Mouse (Mus musculus): ENCODE data around the gene Olfr101.

The Olfr101 gene

GRCm38 (mm10) chr17:37275626-37276248 lies 28.4 kb downstream of the Olfr101 start:
- TF ChIP-seq CTCF (conservative IDR thresholded peaks at IDR 0.05; ENCODE audit: low read length), result no peak
- TF ChIP-seq POU5F1 (IDR thresholded peaks at IDR 0.05; ENCODE audit: borderline replicate concordance, low read length), result no peak
- no peak for TF ChIP-seq NANOG (IDR thresholded peaks at IDR 0.05; ENCODE audit: borderline replicate concordance, low read length)
- peaks cover 5% of the 10 kb centered on the region; the same call in 1 of the 2 replicates for H3K4me1 ChIP-seq (replicated peaks; ENCODE audit: low read depth, low read length)
- H3K27me3 ChIP-seq (ENCODE audit: insufficient read depth, low read length), result peaks cover 13% of the 10 kb centered on the region
- no peak overlapping the region for H3K4me3 ChIP-seq (replicated peaks; ENCODE audit: low read length)
- no peaks in the 10 kb centered on the region for H3K9me3 ChIP-seq (ENCODE audit: low read length)
- no peaks in the 10 kb centered on the region for H3K36me3 ChIP-seq (ENCODE audit: insufficient read depth, low read length)

GRCm38 (mm10) chr17:37270702-37271092 lies 33.4 kb downstream of the Olfr101 start:
- peaks cover 11% of the 10 kb centered on the region; the same call in 1 of the 2 replicates for H3K4me1 ChIP-seq (replicated peaks; ENCODE audit: low read depth, low read length)
- peak overlapping the region; percentile 76 for H3K4me3 ChIP-seq (replicated peaks; ENCODE audit: low read length)
- TF ChIP-seq POU5F1 (IDR thresholded peaks at IDR 0.05; ENCODE audit: borderline replicate concordance, low read length) (no peak), CTCF (conservative IDR thresholded peaks at IDR 0.05; ENCODE audit: low read length) (no peak), NANOG (IDR thresholded peaks at IDR 0.05; ENCODE audit: borderline replicate concordance, low read length) (no peak)
- H3K36me3 ChIP-seq (ENCODE audit: insufficient read depth, low read length), result no peaks in the 10 kb centered on the region
- peaks cover 20% of the 10 kb centered on the region for H3K27me3 ChIP-seq (ENCODE audit: insufficient read depth, low read length)
- H3K9me3 ChIP-seq (ENCODE audit: low read length), result no peaks in the 10 kb centered on the region

GRCm38 (mm10) chr17:37270058-37270701 lies 33.9 kb downstream of the Olfr101 start, which contains the start of gene H2-M3:
Gene H2-M3, plus strand, starts transcription at chr17:37270220.
- no peaks in the 10 kb centered on the region for H3K36me3 ChIP-seq (ENCODE audit: insufficient read depth, low read length)
- peak within 1 kb of the TSS; percentile 76 for H3K4me3 ChIP-seq (replicated peaks; ENCODE audit: low read length)
- TF ChIP-seq POU5F1 (IDR thresholded peaks at IDR 0.05; ENCODE audit: borderline replicate concordance, low read length) (no peak), NANOG (IDR thresholded peaks at IDR 0.05; ENCODE audit: borderline replicate concordance, low read length) (no peak), CTCF (conservative IDR thresholded peaks at IDR 0.05; ENCODE audit: low read length) (no peak)
- peaks cover 20% of the 10 kb centered on the region for H3K27me3 ChIP-seq (ENCODE audit: insufficient read depth, low read length)
- peaks cover 11% of the 10 kb centered on the region; the same call in 1 of the 2 replicates for H3K4me1 ChIP-seq (replicated peaks; ENCODE audit: low read depth, low read length)
- no peaks in the 10 kb centered on the region for H3K9me3 ChIP-seq (ENCODE audit: low read length)

GRCm38 (mm10) chr17:37263626-37264025 lies 40.5 kb downstream of the Olfr101 start, which contains the start of gene Olfr98:
Gene Olfr98, minus strand, starts transcription at chr17:37263749.
- Histone ChIP-seq H3K36me3 (ENCODE audit: insufficient read depth, low read length) (no peaks in the 10 kb centered on the region), H3K4me1 (replicated peaks; ENCODE audit: low read depth, low read length) (no peaks in the 10 kb centered on the region), H3K27me3 (ENCODE audit: insufficient read depth, low read length) (no peaks in the 10 kb centered on the region), H3K4me3 (replicated peaks; ENCODE audit: low read length) (no peak within 1 kb of the TSS), H3K9me3 (ENCODE audit: low read length) (no peaks in the 10 kb centered on the region)
- TF ChIP-seq CTCF (conservative IDR thresholded peaks at IDR 0.05; ENCODE audit: low read length), result no peak
- TF ChIP-seq NANOG (IDR thresholded peaks at IDR 0.05; ENCODE audit: borderline replicate concordance, low read length), result no peak
- TF ChIP-seq POU5F1 (IDR thresholded peaks at IDR 0.05; ENCODE audit: borderline replicate concordance, low read length), result no peak

GRCm38 (mm10) chr17:37250544-37250943 lies 53.6 kb downstream of the Olfr101 start:
- H3K9me3 ChIP-seq (ENCODE audit: low read length), result no peaks in the 10 kb centered on the region
- H3K4me3 ChIP-seq (replicated peaks; ENCODE audit: low read length), result no peak overlapping the region
- TF ChIP-seq NANOG (IDR thresholded peaks at IDR 0.05; ENCODE audit: borderline replicate concordance, low read length) (no peak), CTCF (conservative IDR thresholded peaks at IDR 0.05; ENCODE audit: low read length) (peak; percentile 43)
- H3K4me1 ChIP-seq (replicated peaks; ENCODE audit: low read depth, low read length), result peaks cover 13% of the 10 kb centered on the region
- H3K36me3 ChIP-seq (ENCODE audit: insufficient read depth, low read length), result no peaks in the 10 kb centered on the region
- H3K27me3 ChIP-seq (ENCODE audit: insufficient read depth, low read length), result no peaks in the 10 kb centered on the region

GRCm38 (mm10) chr17:37249460-37249859 lies 54.7 kb downstream of the Olfr101 start:
- TF ChIP-seq NANOG (IDR thresholded peaks at IDR 0.05; ENCODE audit: borderline replicate concordance, low read length) (no peak), CTCF (conservative IDR thresholded peaks at IDR 0.05; ENCODE audit: low read length) (no peak), POU5F1 (IDR thresholded peaks at IDR 0.05; ENCODE audit: borderline replicate concordance, low read length) (no peak)
- no peaks in the 10 kb centered on the region for H3K36me3 ChIP-seq (ENCODE audit: insufficient read depth, low read length)
- no peaks in the 10 kb centered on the region for H3K27me3 ChIP-seq (ENCODE audit: insufficient read depth, low read length)
- no peaks in the 10 kb centered on the region for H3K9me3 ChIP-seq (ENCODE audit: low read length)
- peaks cover 22% of the 10 kb centered on the region for H3K4me1 ChIP-seq (replicated peaks; ENCODE audit: low read depth, low read length)
- H3K4me3 ChIP-seq (replicated peaks; ENCODE audit: low read length), result no peak overlapping the region

Data from E14TG2a.4 (cell line).